In genomic region chr11:86756156-86757141, GRCm38 (mm10) we compare ENCODE assay signal across 8 mouse cellular contexts. TPM values are rescaled to one million over a fixed set of nuclear protein-coding genes. Genes with fewer than 3 reads are reported as not detected.
A peak's percentile ranks its signal among the peaks of the same experiment; 100 is the strongest.
DNase-seq lines count a peak whose midpoint lies in the region; ATAC-seq and TF ChIP-seq lines count a peak whose summit lies in the region.

No protein-coding gene starts in this region.

- no peaks in the 10 kb centered on the region for H3K27me3 ChIP-seq in forebrain, embryonic 13.5 days
- no peaks in the 10 kb centered on the region for H3K27me3 ChIP-seq in lung, embryonic 15.5 days

- peak overlapping the region; percentile 97 for H3K4me3 ChIP-seq in forebrain, embryonic 13.5 days
- peak overlapping the region; percentile 99 for H3K4me3 ChIP-seq in layer of hippocampus, adult 2 months
- peak overlapping the region; percentile 96 for H3K4me3 ChIP-seq in lung, embryonic 15.5 days

- peak; percentile 57 for DNase-seq in ES-CJ7 (ENCODE audit: low read depth, low spot score)
- DNase-seq in brain, embryonic 14.5 days (ENCODE audit: low read depth): peak; percentile 84
- DNase-seq in heart, postnatal 14 days: peak; percentile 59 to 63
- peak; percentile 20 to 34 for DNase-seq in layer of hippocampus, adult 2 months (ENCODE audit: low spot score in 2 of 2)
- peak; percentile 41 for DNase-seq in ovary, postnatal 36 days (ENCODE audit: low spot score)
- peak; percentile 37 for DNase-seq in thymus, postnatal 14 days

- peaks cover 35% of the 10 kb centered on the region for H3K4me1 ChIP-seq in forebrain, embryonic 13.5 days
- H3K4me1 ChIP-seq in lung, embryonic 15.5 days: peaks cover 38% of the 10 kb centered on the region

- ATAC-seq in forebrain, embryonic 13.5 days: peak; percentile 13
- ATAC-seq in lung, embryonic 15.5 days (ENCODE audit: borderline replicate concordance, extremely low read depth, low FRiP score, low TSS enrichment): no peak

- WGBS in forebrain, embryonic 13.5 days: 3% methylated on average over 31 of the region's 31 CpGs
- WGBS in lung, embryonic 15.5 days: 2% methylated on average over 31 of the region's 31 CpGs

- peaks cover 4% of the 10 kb centered on the region; the same call in 1 of the 2 replicates for H3K36me3 ChIP-seq in forebrain, embryonic 13.5 days (ENCODE audit: poor library complexity, severe bottlenecking)
- no peaks in the 10 kb centered on the region for H3K36me3 ChIP-seq in lung, embryonic 15.5 days

- H3K4me2 ChIP-seq in forebrain, embryonic 13.5 days: peak overlapping the region; percentile 82
- peak overlapping the region; percentile 75 for H3K4me2 ChIP-seq in lung, embryonic 15.5 days

- TF ChIP-seq CTCF in brain, embryonic 14.5 days (IDR thresholded peaks at IDR 0.05; ENCODE audit: borderline replicate concordance, extremely low read depth, insufficient read depth, insufficient read length): no peak
- TF ChIP-seq CTCF in layer of hippocampus, adult 2 months (conservative IDR thresholded peaks at IDR 0.05): 0 out of 2 replicates have a peak, but pooled peaks have one; percentile 3

- no peaks in the 10 kb centered on the region for H3K9me3 ChIP-seq in forebrain, embryonic 13.5 days (replicated peaks)
- H3K9me3 ChIP-seq in lung, embryonic 15.5 days: no peaks in the 10 kb centered on the region

- H3K27ac ChIP-seq in forebrain, embryonic 13.5 days: peak overlapping the region; percentile 98
- peak overlapping the region; percentile 100 for H3K27ac ChIP-seq in layer of hippocampus, adult 2 months
- peak overlapping the region; percentile 99 for H3K27ac ChIP-seq in lung, embryonic 15.5 days

- intact Hi-C loops in heart, postnatal 14 days (cut with DNase I): loop anchor here (2.0 to 5.0 kb wide), 3 partner anchors 34 to 72 kb away; partner anchors contain the start of gene Dhx40

- TF ChIP-seq POLR2A in brain, embryonic 14.5 days (IDR thresholded peaks at IDR 0.05; ENCODE audit: borderline replicate concordance, extremely low read depth, insufficient read depth, insufficient read length, poor library complexity, severe bottlenecking): no peak

- H3K9ac ChIP-seq in forebrain, embryonic 13.5 days: peak overlapping the region; percentile 94
- H3K9ac ChIP-seq in lung, embryonic 15.5 days: peak overlapping the region; percentile 97

RNA-seq across cellular contexts. Expression of gene Cltc, which starts 0.9 kb away (rescaled TPM):
- polyA plus RNA-seq in brain, embryonic 14.5 days (2012; rRNA removed): 134 and 191 TPM in 2 replicates
- 106 and 126 TPM in 2 replicates for polyA plus RNA-seq in forebrain, embryonic 13.5 days (2015; fragmentation: Nextera tagmentation; extraction: Ambion mirVana)
- total RNA-seq in heart, postnatal 14 days (2021): 100 to 1,000 TPM; 159 to 171 TPM
- 100 to 1,000 TPM; 447 to 456 TPM for total RNA-seq in layer of hippocampus, adult 2 months (2021)
- 118 and 121 TPM in 2 replicates for polyA plus RNA-seq in lung, embryonic 15.5 days (2015; fragmentation: Nextera tagmentation; extraction: Ambion mirVana)

RNA-seq across cellular contexts. Expression of gene Dhx40, which starts 51.1 kb away (rescaled TPM):
- 16.9 and 18.6 TPM in 2 replicates for polyA plus RNA-seq in brain, embryonic 14.5 days (2012; rRNA removed)
- polyA plus RNA-seq in forebrain, embryonic 13.5 days (2015; fragmentation: Nextera tagmentation; extraction: Ambion mirVana): 38.3 and 41.7 TPM in 2 replicates
- 10 to 100 TPM; 15.1 to 18.0 TPM for total RNA-seq in heart, postnatal 14 days (2021)
- 10 to 100 TPM; 26.6 to 31.7 TPM for total RNA-seq in layer of hippocampus, adult 2 months (2021)
- 27.1 and 27.3 TPM in 2 replicates for polyA plus RNA-seq in lung, embryonic 15.5 days (2015; fragmentation: Nextera tagmentation; extraction: Ambion mirVana)

Comparison
In these comparisons a context has a peak if more than half of its experiments do, and no peak if none do; other contexts are left out.
1. DNase-seq: peak in every context shown above with its lines; median percentile 84 in brain, embryonic 14.5 days; 61 in heart, postnatal 14 days; 57 in ES-CJ7; 41 in ovary, postnatal 36 days; 37 in thymus, postnatal 14 days; 27 in layer of hippocampus, adult 2 months.